Mouse (Mus musculus): ENCODE measurements at regions not wholly inside any gene's neighbourhood (a gene's known extent, or its start where the extent isn't known, plus 50 kb on each side); places are given as distances from the start of the nearest gene placed in this dataset.

DNA sequence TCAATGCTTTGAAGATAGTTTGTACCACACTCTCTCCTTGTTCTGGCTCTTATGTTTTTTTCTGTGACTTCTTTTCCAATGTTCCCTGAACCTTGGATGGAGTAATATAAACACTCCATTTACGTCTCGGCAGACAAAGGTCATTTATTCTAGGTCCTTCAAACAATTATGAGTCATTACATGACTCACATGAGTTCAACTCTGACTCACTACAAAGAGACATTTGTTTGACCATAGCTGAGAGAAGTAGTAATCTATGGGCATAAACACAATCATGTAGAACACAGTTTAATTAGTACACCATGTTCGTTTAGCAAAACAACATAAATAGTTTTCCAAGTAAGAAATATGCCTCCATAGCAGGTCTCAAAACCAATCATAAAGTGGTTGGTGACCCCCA lies 59.6 kb upstream of the Hmgcll1 start:
- Histone ChIP-seq H3K27ac (no peak overlapping the region), H3K27me3 (no peaks in the 10 kb centered on the region), H3K4me1 (peaks cover 15% of the 10 kb centered on the region), H3K36me3 (no peaks in the 10 kb centered on the region), H3K9me3 (no peaks in the 10 kb centered on the region), H3K4me3 (no peak overlapping the region), H3K4me2 (no peak overlapping the region), H3K9ac (no peak overlapping the region)
- no peak for ATAC-seq (ENCODE audit: borderline replicate concordance, extremely low read depth, low FRiP score, low TSS enrichment)
- 37% methylated on average over 3 of the region's 3 CpGs for WGBS

DNA sequence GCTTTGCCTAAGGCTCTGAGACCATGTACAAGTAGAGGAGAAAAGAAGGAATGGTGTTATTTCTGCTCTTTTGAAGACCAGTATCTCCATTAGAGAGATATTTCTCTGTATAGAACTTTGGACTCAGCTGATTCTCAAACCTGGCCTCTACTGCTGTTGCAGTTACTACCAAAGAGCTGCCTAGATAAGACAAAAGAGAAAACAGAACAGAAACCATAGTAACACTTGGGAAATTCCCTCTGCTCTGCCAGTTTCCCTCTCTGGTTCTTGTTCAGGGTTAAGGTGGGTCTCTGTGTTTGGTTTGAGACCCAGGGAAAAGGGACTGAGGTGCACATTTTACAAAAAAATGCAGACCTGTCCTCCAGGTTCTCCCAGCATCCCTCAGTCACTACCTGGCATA lies 58.3 kb upstream of the Hmgcll1 start:
- Histone ChIP-seq H3K4me1 (peaks cover 20% of the 10 kb centered on the region), H3K9ac (no peak overlapping the region), H3K4me2 (no peak overlapping the region), H3K27ac (no peak overlapping the region), H3K4me3 (no peak overlapping the region), H3K36me3 (no peaks in the 10 kb centered on the region), H3K9me3 (no peaks in the 10 kb centered on the region), H3K27me3 (no peaks in the 10 kb centered on the region)
- no peak for ATAC-seq (ENCODE audit: borderline replicate concordance, extremely low read depth, low FRiP score, low TSS enrichment)

DNA sequence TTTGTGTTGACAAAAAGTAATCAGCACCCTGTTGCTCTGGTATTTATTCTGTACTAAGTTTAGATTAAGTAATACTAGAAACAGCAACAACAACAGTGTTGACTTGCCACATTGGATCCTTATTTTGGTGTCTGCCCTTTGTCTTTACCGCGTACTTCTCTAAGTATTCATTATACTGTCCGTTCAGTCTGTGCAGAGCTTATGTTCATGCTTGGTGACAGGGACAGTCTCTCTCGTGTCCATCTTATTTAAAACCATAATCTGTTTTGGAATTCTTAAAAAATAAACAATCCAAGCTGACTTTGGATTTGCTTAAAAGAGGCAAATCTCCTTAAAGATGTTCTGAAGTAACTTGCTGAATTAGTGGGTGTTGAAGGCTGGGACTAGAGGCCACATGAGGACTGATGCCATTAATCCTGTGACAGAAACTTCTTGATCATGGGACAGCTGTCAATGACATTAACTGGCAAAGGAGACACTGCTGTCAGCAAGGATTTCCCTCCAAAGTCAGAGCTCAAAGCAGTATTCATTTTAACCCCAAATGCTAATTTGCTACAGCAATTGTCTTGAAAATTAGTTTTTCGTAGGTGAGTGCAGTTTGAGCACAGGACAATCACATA lies 55.8 kb upstream of the Hmgcll1 start:
- Histone ChIP-seq H3K4me2 (0 out of 2 replicates have a peak overlapping the region, but pooled peaks have one; percentile 5), H3K27ac (peak overlapping the region; percentile 68), H3K9ac (no peak overlapping the region), H3K9me3 (no peaks in the 10 kb centered on the region), H3K4me3 (no peak overlapping the region), H3K27me3 (no peaks in the 10 kb centered on the region), H3K36me3 (no peaks in the 10 kb centered on the region), H3K4me1 (peaks cover 20% of the 10 kb centered on the region)
- WGBS, result 55% methylated on average over 5 of the region's 5 CpGs
- ATAC-seq (ENCODE audit: borderline replicate concordance, extremely low read depth, low FRiP score, low TSS enrichment), result peak; percentile 79

DNA sequence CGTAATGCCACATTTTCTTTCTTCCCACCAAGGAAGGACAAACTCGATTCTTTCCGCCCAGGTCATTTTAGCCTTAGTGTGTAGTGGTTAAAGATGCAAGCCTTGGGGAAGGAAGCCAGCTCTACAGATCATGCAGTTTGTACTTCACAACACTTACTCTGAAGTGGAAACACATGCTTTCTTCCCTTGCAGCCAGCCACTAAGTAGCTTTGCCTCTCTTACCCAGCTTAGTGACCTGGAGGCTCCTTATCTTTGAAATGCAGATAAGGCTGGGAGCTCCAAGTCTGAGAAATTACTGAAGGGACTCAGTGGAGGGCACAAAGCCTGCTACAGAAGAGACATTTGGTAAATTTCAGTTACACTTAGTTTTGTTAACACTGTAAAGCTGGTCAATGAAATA lies 54.9 kb upstream of the Hmgcll1 start:
- H3K4me2 ChIP-seq, result 0 out of 2 replicates have a peak overlapping the region, but pooled peaks have one; percentile 5
- H3K9ac ChIP-seq, result no peak overlapping the region
- peak; percentile 87 for ATAC-seq (ENCODE audit: borderline replicate concordance, extremely low read depth, low FRiP score, low TSS enrichment)
- H3K4me3 ChIP-seq, result no peak overlapping the region
- H3K27ac ChIP-seq, result peak overlapping the region; percentile 68
- 18% methylated on average over 3 of the region's 3 CpGs for WGBS
- no peaks in the 10 kb centered on the region for H3K27me3 ChIP-seq
- H3K4me1 ChIP-seq, result peaks cover 20% of the 10 kb centered on the region
- H3K36me3 ChIP-seq, result no peaks in the 10 kb centered on the region
- H3K9me3 ChIP-seq, result no peaks in the 10 kb centered on the region

DNA sequence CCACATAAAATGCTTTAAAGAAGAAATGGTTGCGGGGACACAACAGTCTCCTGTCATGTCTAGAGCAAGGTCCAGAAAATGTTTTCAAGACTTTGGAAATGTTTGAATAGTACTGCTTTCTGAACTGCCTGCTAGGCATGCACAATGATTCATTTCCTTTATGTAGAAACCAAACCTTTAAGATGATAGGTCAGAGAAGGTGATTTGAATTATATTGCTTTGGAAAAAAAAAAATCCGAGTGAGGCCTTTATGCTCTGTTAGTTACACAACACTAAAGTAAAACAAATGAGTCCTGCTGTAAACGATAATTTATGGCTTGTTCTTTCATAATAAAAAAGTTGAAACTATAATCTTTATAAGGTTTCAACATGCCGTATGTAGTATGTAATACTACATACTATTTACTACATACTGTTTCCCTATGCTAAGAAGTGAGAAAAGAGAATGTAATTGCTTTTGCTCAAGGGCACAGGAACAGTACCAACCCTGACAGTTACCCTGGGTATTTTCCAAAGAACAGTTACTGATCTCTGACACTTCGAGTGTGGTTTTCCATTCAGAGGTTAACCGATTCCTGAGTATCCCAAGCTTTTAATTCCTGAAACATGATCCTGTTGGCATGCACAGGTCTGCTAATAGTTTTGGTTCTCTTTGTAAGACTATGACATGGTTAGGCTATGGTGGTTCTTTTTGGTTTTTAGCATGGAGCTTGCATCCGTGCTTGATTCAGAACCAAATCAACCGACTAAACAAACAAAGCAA lies 53.9 kb upstream of the Hmgcll1 start:
- H3K36me3 ChIP-seq, result no peaks in the 10 kb centered on the region
- peaks cover 20% of the 10 kb centered on the region for H3K4me1 ChIP-seq
- no peak overlapping the region for H3K9ac ChIP-seq
- no peaks in the 10 kb centered on the region for H3K9me3 ChIP-seq
- 42% methylated on average over 8 of the region's 8 CpGs for WGBS
- H3K4me3 ChIP-seq, result no peak overlapping the region
- no peak overlapping the region for H3K4me2 ChIP-seq
- H3K27me3 ChIP-seq, result no peaks in the 10 kb centered on the region
- H3K27ac ChIP-seq, result peak overlapping the region; percentile 57
- no peak for ATAC-seq (ENCODE audit: borderline replicate concordance, extremely low read depth, low FRiP score, low TSS enrichment)
